Mouse (Mus musculus) stomach, embryonic 16.5 days (tissue): ENCODE results near the gene Fbxl13. TPM values are rescaled to one million over a fixed set of nuclear protein-coding genes. Genes with fewer than 3 reads are reported as not detected.
"Not testable (repeated sequence)": the region's sequence is repeated elsewhere in the genome, so short reads cannot be mapped to it uniquely, and the experiment has no call there.

Experiments
- ATAC-seq: fragments of 200-750 bp; cut with Nextera tagmentation; 2 replicates; pipeline ENCODE4 v1.8.0; 2017; ENCODE audit warnings: moderate number of reproducible peaks, moderate TSS enrichment; ENCODE audit not compliant: insufficient read depth, low FRiP score
- H3K27ac ChIP-seq: fragments of 300-500 bp; sonication (generic); 2 replicates; pipeline ENCODE4 v1.5.1; 2014; ENCODE audit warnings: low read length
- H3K27me3 ChIP-seq: fragments of 300-500 bp; sonication (generic); 2 replicates; pipeline ENCODE4 v1.6.1; 2014; ENCODE audit warnings: low read length, control low read depth, mixed read lengths; ENCODE audit not compliant: control insufficient read depth, insufficient read depth
- H3K36me3 ChIP-seq: fragments of 300-500 bp; sonication (generic); 2 replicates; pipeline ENCODE4 v1.6.1; 2014; ENCODE audit warnings: low read length; ENCODE audit not compliant: control insufficient read depth, insufficient read depth
- H3K4me1 ChIP-seq: fragments of 300-500 bp; sonication (generic); 2 replicates; pipeline ENCODE4 v1.6.1; 2014; ENCODE audit warnings: low read length, control low read depth, mixed read lengths; ENCODE audit not compliant: control insufficient read depth, insufficient read depth
- H3K4me2 ChIP-seq: fragments of 300-500 bp; sonication (generic); 2 replicates; pipeline ENCODE4 v1.6.1; 2014; ENCODE audit warnings: low read depth, low read length, mixed read lengths
- H3K4me3 ChIP-seq: fragments of 300-500 bp; sonication (generic); replicated peaks from 2 replicates; pipeline ENCODE4 v1.5.1; 2014; ENCODE audit warnings: mild to moderate bottlenecking, low read length
- H3K9ac ChIP-seq: fragments of 300-500 bp; sonication (generic); 2 replicates; pipeline ENCODE4 v1.6.1; 2014; ENCODE audit warnings: low read length
- H3K9me3 ChIP-seq: fragments of 300-500 bp; sonication (generic); replicated peaks from 2 replicates; pipeline ENCODE4 v1.6.1; 2016; ENCODE audit warnings: low read length, control low read depth; ENCODE audit not compliant: control insufficient read depth
- WGBS: fragments of 180-500 bp; shearing (Covaris S2); extraction: QIAGEN DNeasy Blood & Tissue Kit; methylation state at CpG from one replicate; pipeline ENCODE4 v1.1.7; 2014; 5-methylcytosine and 5-hydroxymethylcytosine counted together
- polyA plus RNA-seq: library from polyadenylated mRNA; unstranded; fragments of >200 nt; fragmentation: Nextera tagmentation; extraction: Ambion mirVana; gene quantifications from 2 replicates; pipeline ENCODE4 v1.2.1, GENCODE M21; 2015

Fbxl13 gene
- polyA plus RNA-seq, 1 experiment from 2014 or later: 0.31 TPM

GRCm38 (mm10) chr5:21599536-21599935 lies 45.9 kb downstream of the Fbxl13 start:
- not testable (repeated sequence) for H3K4me2 ChIP-seq, H3K9me3 ChIP-seq, H3K4me3 ChIP-seq, H3K36me3 ChIP-seq, H3K4me1 ChIP-seq, H3K27ac ChIP-seq, H3K27me3 ChIP-seq, ATAC-seq, H3K9ac ChIP-seq
- 52% methylated on average over 2 of the region's 2 CpGs for WGBS

GRCm38 (mm10) chr5:21593201-21593709 lies 52.2 kb downstream of the Fbxl13 start:
- ATAC-seq: no peak
- WGBS: 91% methylated on average over 9 of the region's 9 CpGs

GRCm38 (mm10) chr5:21592106-21592505 lies 53.3 kb downstream of the Fbxl13 start:
- Histone ChIP-seq H3K9ac (no peak overlapping the region), H3K36me3 (no peaks in the 10 kb centered on the region), H3K4me1 (no peaks in the 10 kb centered on the region), H3K4me2 (no peak overlapping the region), H3K9me3 (no peaks in the 10 kb centered on the region), H3K27me3 (no peaks in the 10 kb centered on the region), H3K4me3 (no peak overlapping the region), H3K27ac (no peak overlapping the region)
- ATAC-seq: no peak
- 74% methylated on average over 2 of the region's 2 CpGs for WGBS

More at GRCm38 (mm10) chr5:21593201-21593709, 52.2 kb downstream of the Fbxl13 start:
- H3K9ac ChIP-seq: no peak overlapping the region
- H3K4me1 ChIP-seq: no peaks in the 10 kb centered on the region
- no peaks in the 10 kb centered on the region for H3K9me3 ChIP-seq
- H3K4me2 ChIP-seq: no peak overlapping the region
- H3K27ac ChIP-seq: no peak overlapping the region
- H3K36me3 ChIP-seq: no peaks in the 10 kb centered on the region
- no peak overlapping the region for H3K4me3 ChIP-seq
- no peaks in the 10 kb centered on the region for H3K27me3 ChIP-seq

DNA sequence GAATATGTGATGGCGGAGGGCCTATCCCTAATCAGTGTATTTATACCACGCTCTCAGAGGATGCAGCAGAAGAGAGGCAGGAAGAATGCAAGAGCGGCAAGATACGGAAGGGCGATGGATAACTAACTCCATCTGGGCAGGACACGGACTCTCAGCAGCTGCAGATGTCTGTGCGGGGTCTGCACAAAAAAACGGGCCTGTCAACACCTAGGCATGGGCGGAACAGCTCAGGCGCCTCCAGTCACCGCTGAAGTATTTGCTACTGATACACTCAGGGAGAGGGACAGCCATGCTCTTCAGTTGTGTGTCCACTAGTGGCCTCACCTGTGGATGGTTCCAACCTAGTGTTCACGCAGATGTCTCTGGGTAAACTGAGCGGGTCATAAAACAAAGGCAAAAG lies 57.2 kb downstream of the Fbxl13 start:
- no peak overlapping the region for H3K4me2 ChIP-seq
- H3K27ac ChIP-seq: no peak overlapping the region
- no peaks in the 10 kb centered on the region for H3K4me1 ChIP-seq
- no peaks in the 10 kb centered on the region for H3K36me3 ChIP-seq
- no peaks in the 10 kb centered on the region for H3K27me3 ChIP-seq
- no peak overlapping the region for H3K4me3 ChIP-seq
- no peak overlapping the region for H3K9ac ChIP-seq
- WGBS: 91% methylated on average over 13 of the region's 13 CpGs
- H3K9me3 ChIP-seq: no peaks in the 10 kb centered on the region
- ATAC-seq: no peak

DNA sequence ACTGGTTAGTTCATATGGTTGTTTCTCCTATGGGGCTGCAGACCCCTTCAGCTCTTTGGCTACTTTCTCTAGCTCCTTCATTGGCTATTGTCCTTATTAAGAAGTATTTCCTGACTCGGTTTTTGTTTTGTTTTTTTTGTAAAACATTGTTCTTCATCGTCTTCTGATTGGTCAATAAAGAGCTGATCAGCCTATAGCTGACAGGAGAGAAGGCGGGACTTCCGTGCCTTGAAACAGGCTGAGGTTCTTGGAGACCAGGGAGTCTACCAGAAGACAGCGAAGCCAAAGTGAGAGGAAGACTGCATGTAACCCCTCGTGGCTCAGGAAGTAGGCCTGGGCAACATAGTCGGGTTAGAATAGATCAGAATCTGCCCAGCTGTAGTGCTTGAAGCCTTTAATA lies 57.8 kb downstream of the Fbxl13 start:
- WGBS: 75% methylated on average over 7 of the region's 7 CpGs
- H3K36me3 ChIP-seq: no peaks in the 10 kb centered on the region

DNA sequence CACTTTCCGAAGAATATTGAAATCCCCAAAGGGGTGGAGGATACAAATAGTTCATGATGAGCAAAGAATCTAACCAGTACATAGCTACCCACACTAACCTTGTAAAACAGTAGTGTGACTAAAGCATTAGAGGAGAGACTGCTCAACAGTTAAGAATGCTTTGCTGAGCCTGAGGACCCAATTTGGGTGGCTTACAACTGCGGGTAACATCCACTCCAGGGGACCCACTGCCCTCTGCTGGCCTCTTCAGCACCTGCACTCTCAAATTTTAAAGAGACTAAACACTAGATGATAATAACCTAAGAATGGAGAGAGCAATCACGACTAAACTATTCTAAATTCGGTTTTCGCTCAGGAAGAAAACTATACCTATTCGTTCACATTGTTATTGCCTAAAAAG lies 58.7 kb downstream of the Fbxl13 start:
- 50% methylated on average over 6 of the region's 6 CpGs for WGBS
- H3K9me3 ChIP-seq: no peaks in the 10 kb centered on the region
- no peak overlapping the region for H3K27ac ChIP-seq
- no peak for ATAC-seq
- H3K27me3 ChIP-seq: no peaks in the 10 kb centered on the region
- H3K4me1 ChIP-seq: no peaks in the 10 kb centered on the region
- H3K4me3 ChIP-seq: no peak overlapping the region
- H3K9ac ChIP-seq: no peak overlapping the region
- H3K36me3 ChIP-seq: no peaks in the 10 kb centered on the region
- H3K4me2 ChIP-seq: no peak overlapping the region

More for the DNA sequence above, 57.8 kb downstream of the Fbxl13 start:
- Histone ChIP-seq H3K4me2 (no peak overlapping the region), H3K9me3 (no peaks in the 10 kb centered on the region), H3K27ac (no peak overlapping the region), H3K9ac (no peak overlapping the region), H3K4me1 (no peaks in the 10 kb centered on the region), H3K27me3 (no peaks in the 10 kb centered on the region), H3K4me3 (no peak overlapping the region)
- ATAC-seq: no peak

GRCm38 (mm10) chr5:21578136-21578535 lies 67.3 kb downstream of the Fbxl13 start:
- no peak overlapping the region for H3K4me2 ChIP-seq
- H3K27me3 ChIP-seq: no peaks in the 10 kb centered on the region
- no peak overlapping the region for H3K9ac ChIP-seq
- no peaks in the 10 kb centered on the region for H3K9me3 ChIP-seq
- 88% methylated on average over 3 of the region's 3 CpGs for whole genome bisulfite sequencing
- ATAC-seq: no peak
- H3K4me3 ChIP-seq: no peak overlapping the region
- H3K4me1 ChIP-seq: no peaks in the 10 kb centered on the region
- no peak overlapping the region for H3K27ac ChIP-seq
- no peaks in the 10 kb centered on the region for H3K36me3 ChIP-seq

GRCm38 (mm10) chr5:21575210-21575550 lies 70.3 kb downstream of the Fbxl13 start:
- Histone ChIP-seq H3K27me3 (no peaks in the 10 kb centered on the region), H3K9me3 (no peaks in the 10 kb centered on the region), H3K4me2 (no peak overlapping the region), H3K36me3 (no peaks in the 10 kb centered on the region), H3K4me1 (no peaks in the 10 kb centered on the region), H3K4me3 (no peak overlapping the region), H3K9ac (no peak overlapping the region), H3K27ac (no peak overlapping the region)
- WGBS: 72% methylated on average over 13 of the region's 13 CpGs
- no peak for ATAC-seq

GRCm38 (mm10) chr5:21574386-21575209 lies 70.8 kb downstream of the Fbxl13 start:
- Histone ChIP-seq H3K9ac (no peak overlapping the region), H3K9me3 (no peaks in the 10 kb centered on the region), H3K4me3 (no peak overlapping the region), H3K4me2 (no peak overlapping the region), H3K4me1 (no peaks in the 10 kb centered on the region), H3K27me3 (no peaks in the 10 kb centered on the region), H3K27ac (no peak overlapping the region), H3K36me3 (no peaks in the 10 kb centered on the region)
- no peak for ATAC-seq
- WGBS: 66% methylated on average over 21 of the region's 21 CpGs
